Mouse (Mus musculus): ENCODE results near the gene Elp1.

DNA sequence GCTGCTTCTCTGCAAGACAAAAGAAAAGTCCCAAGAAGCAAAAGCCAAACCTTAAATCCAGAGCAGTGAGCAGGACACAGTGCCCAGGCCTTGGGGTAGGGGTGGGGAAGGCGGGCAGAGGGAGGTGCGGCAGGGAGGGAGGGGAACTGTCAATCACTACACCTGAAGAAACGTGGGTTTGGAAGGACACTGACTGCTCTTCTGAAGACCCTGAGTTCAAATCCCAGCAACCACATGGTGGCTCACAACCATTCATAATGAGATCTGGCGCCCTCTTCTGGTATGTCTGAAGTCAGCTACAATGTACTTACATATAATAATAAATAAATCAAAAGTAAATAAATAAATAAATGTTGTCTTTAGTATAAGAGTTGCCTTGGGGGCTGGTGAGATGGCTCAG lies 42.8 kb upstream of the Elp1 start:
- no peak for TF ChIP-seq CTCF (IDR thresholded peaks at IDR 0.05; ENCODE audit: extremely low read depth, insufficient read depth, low read length)
- TF ChIP-seq POLR2A (IDR thresholded peaks at IDR 0.05; ENCODE audit: extremely low read depth, insufficient read depth, low read length) = no peak
